ENCODE assay signal across 8 mouse cellular contexts in the genomic region with DNA sequence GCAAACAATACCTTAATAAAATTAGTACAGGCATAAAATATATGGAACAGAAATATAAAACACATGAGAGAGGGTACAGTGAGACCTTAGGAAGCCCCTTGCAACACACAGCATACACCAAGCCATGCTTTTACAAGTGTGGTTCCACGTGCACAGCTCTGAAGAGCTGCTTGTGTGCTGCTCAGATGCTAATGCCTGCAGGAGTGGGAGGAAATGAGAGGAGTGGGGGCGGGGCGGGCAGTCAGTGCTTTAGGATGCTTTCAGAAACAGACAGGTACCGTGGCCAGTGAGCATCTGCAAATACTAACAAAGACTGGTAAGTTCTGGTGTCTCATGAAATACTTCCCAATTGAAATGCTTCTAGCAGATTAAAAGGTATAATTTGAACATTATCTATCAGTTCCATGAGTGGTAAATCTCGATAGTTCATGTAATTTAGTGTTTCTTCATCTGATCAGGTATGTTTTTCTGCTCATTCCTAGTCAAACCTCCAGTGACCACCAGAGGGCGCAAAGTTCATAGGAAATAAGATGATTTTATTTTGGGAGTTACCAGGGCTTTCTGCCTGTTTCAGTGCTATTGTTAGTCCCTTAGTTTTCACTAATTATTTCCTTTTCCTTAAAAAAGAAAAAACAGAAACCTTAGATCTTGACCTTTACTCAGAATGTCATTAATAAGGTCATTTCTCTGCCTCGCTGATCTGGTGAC. TPM values are rescaled to one million over a fixed set of nuclear protein-coding genes. Genes with fewer than 3 reads are reported as not detected.
DNase-seq lines count a peak whose midpoint lies in the region; ATAC-seq and TF ChIP-seq lines count a peak whose summit lies in the region.

No protein-coding gene starts in this region.

- H3K4me1 ChIP-seq in kidney, postnatal 0 days (replicated peaks; ENCODE audit: insufficient read depth, low read length) = no peaks in the 10 kb centered on the region
- H3K4me1 ChIP-seq in limb, embryonic 14.5 days (ENCODE audit: control insufficient read depth, insufficient read depth, low read length) = no peaks in the 10 kb centered on the region
- no peaks in the 10 kb centered on the region for H3K4me1 ChIP-seq in neural tube, embryonic 15.5 days

- no peaks in the 10 kb centered on the region for H3K27me3 ChIP-seq in kidney, postnatal 0 days (ENCODE audit: insufficient read depth, low read length)
- no peaks in the 10 kb centered on the region for H3K27me3 ChIP-seq in limb, embryonic 14.5 days (ENCODE audit: control insufficient read depth, insufficient read depth, low read length)
- no peaks in the 10 kb centered on the region for H3K27me3 ChIP-seq in neural tube, embryonic 15.5 days (replicated peaks)

- peak; percentile 53 for DNase-seq in CD4-positive helper T cell, adult 2 months (ENCODE audit: low read depth, low spot score)
- peak; percentile 33 for DNase-seq in Muller cell, postnatal 12 days (ENCODE audit: inconsistent ontology term)
- peak; percentile 84 for DNase-seq in cerebellum, adult 9-10 months
- peak; percentile 83 for DNase-seq in kidney, postnatal 0 days (ENCODE audit: low spot score)
- DNase-seq in limb, embryonic 14.5 days (ENCODE audit: low spot score) = peak; percentile 67
- DNase-seq in thymus, postnatal 4 days = peak; percentile 83

- TF ChIP-seq CTCF in kidney, postnatal 0 days (IDR thresholded peaks at IDR 0.05; ENCODE audit: low read depth) = peak; percentile 91

- H3K9me3 ChIP-seq in kidney, postnatal 0 days (replicated peaks; ENCODE audit: low read length) = no peaks in the 10 kb centered on the region
- H3K9me3 ChIP-seq in limb, embryonic 14.5 days (ENCODE audit: control insufficient read depth, low read length) = no peaks in the 10 kb centered on the region
- no peaks in the 10 kb centered on the region for H3K9me3 ChIP-seq in neural tube, embryonic 15.5 days (replicated peaks)

- 25% methylated on average over 7 of the region's 7 CpGs for WGBS in kidney, postnatal 0 days
- WGBS in limb, embryonic 14.5 days = 25% methylated on average over 7 of the region's 7 CpGs
- WGBS in neural tube, embryonic 15.5 days = 33% methylated on average over 7 of the region's 7 CpGs

- H3K4me3 ChIP-seq in kidney, postnatal 0 days (replicated peaks; ENCODE audit: low read depth, low read length) = no peak overlapping the region
- H3K4me3 ChIP-seq in limb, embryonic 14.5 days (replicated peaks; ENCODE audit: low read length) = no peak overlapping the region
- H3K4me3 ChIP-seq in neural tube, embryonic 15.5 days (replicated peaks) = no peak overlapping the region

- H3K9ac ChIP-seq in kidney, postnatal 0 days (ENCODE audit: low read depth, low read length) = no peak overlapping the region
- no peak overlapping the region for H3K9ac ChIP-seq in limb, embryonic 14.5 days (ENCODE audit: low read depth, low read length, severe bottlenecking)
- H3K9ac ChIP-seq in neural tube, embryonic 15.5 days (replicated peaks) = no peak overlapping the region

- ATAC-seq in frontal cortex, adult (ENCODE audit: low TSS enrichment) = peak; percentile 66
- no peak for ATAC-seq in kidney, postnatal 0 days (replicated peaks; ENCODE audit: low FRiP score, low read depth)
- no peak for ATAC-seq in limb, embryonic 14.5 days (ENCODE audit: low FRiP score, low read depth)
- ATAC-seq in neural tube, embryonic 15.5 days (ENCODE audit: low FRiP score) = 0 out of 2 replicates have a peak, but pooled peaks have one; percentile 47

- H3K36me3 ChIP-seq in kidney, postnatal 0 days (ENCODE audit: insufficient read depth, low read length) = no peaks in the 10 kb centered on the region
- peaks cover 26% of the 10 kb centered on the region for H3K36me3 ChIP-seq in limb, embryonic 14.5 days (ENCODE audit: control insufficient read depth, insufficient read depth, low read length)
- H3K36me3 ChIP-seq in neural tube, embryonic 15.5 days = peaks cover 6% of the 10 kb centered on the region; the same call in 1 of the 2 replicates

- H3K4me2 ChIP-seq in kidney, postnatal 0 days (ENCODE audit: low read length) = no peak overlapping the region
- no peak overlapping the region for H3K4me2 ChIP-seq in limb, embryonic 14.5 days (replicated peaks; ENCODE audit: low read depth, low read length, severe bottlenecking)
- no peak overlapping the region for H3K4me2 ChIP-seq in neural tube, embryonic 15.5 days

- no peak for TF ChIP-seq POLR2A in limb, embryonic 14.5 days (IDR thresholded peaks at IDR 0.05; ENCODE audit: borderline replicate concordance, extremely low read depth, insufficient read depth, insufficient read length)

- no peak overlapping the region for H3K27ac ChIP-seq in kidney, postnatal 0 days
- no peak overlapping the region for H3K27ac ChIP-seq in limb, embryonic 14.5 days (replicated peaks; ENCODE audit: low read depth, low read length)
- H3K27ac ChIP-seq in neural tube, embryonic 15.5 days (replicated peaks) = no peak overlapping the region

RNA-seq across cellular contexts. Expression of a gene that starts 17.2 kb away (rescaled TPM):
- polyA plus RNA-seq in kidney, postnatal 0 days (2015; fragmentation: Nextera tagmentation; extraction: Ambion mirVana) = 88.9 and 96.8 TPM in 2 replicates
- 88.3 and 117 TPM in 2 replicates for polyA plus RNA-seq in limb, embryonic 14.5 days (2012; rRNA removed)
- polyA plus RNA-seq in limb, embryonic 14.5 days (2014; fragmentation: Nextera tagmentation; extraction: Ambion mirVana) = 87.9 and 88.4 TPM in 2 replicates
- polyA plus RNA-seq in neural tube, embryonic 15.5 days (2015; fragmentation: Nextera tagmentation; extraction: Ambion mirVana) = 101 and 109 TPM in 2 replicates

Comparison
In these comparisons a context has a peak if more than half of its experiments do, and no peak if none do; other contexts are left out.
1. DNase-seq: peak in every context shown above with its lines; median percentile 84 in cerebellum, adult 9-10 months; 83 in kidney, postnatal 0 days; 83 in thymus, postnatal 4 days; 67 in limb, embryonic 14.5 days; 53 in CD4-positive helper T cell, adult 2 months; 33 in Muller cell, postnatal 12 days.
2. ATAC-seq: peak in frontal cortex, adult (single experiment) and neural tube, embryonic 15.5 days (single experiment); none in kidney, postnatal 0 days (single experiment) and limb, embryonic 14.5 days (single experiment).